Mouse (Mus musculus): Measurements from ENCODE around the gene Sesn3. TPM values are rescaled to one million over a fixed set of nuclear protein-coding genes. Genes with fewer than 3 reads are reported as not detected.

Sesn3 gene
- polyA plus RNA-seq, 1 experiment from 2014 or later = 15.5 TPM

GRCm38 (mm10) chr9:14285036-14285435 is 10.2 kb downstream of the Sesn3 start:
- Histone ChIP-seq H3K4me2 (no peak overlapping the region), H3K36me3 (no peaks in the 10 kb centered on the region), H3K9me3 (replicated peaks) (no peaks in the 10 kb centered on the region), H3K9ac (no peak overlapping the region), H3K4me3 (no peak overlapping the region), H3K27ac (ENCODE audit: poor library complexity, severe bottlenecking) (no peak overlapping the region), H3K27me3 (replicated peaks) (no peaks in the 10 kb centered on the region), H3K4me1 (replicated peaks) (peaks cover 15% of the 10 kb centered on the region)
- ATAC-seq (ENCODE audit: insufficient number of reproducible peaks, low FRiP score) = no peak
- WGBS = 27% methylated on average over 3 of the region's 3 CpGs

GRCm38 (mm10) chr9:14287234-14287633 is 12.4 kb downstream of the Sesn3 start:
- 77% methylated on average over 1 of the region's 1 CpGs for WGBS
- Histone ChIP-seq H3K36me3 (no peaks in the 10 kb centered on the region), H3K27ac (ENCODE audit: poor library complexity, severe bottlenecking) (no peak overlapping the region), H3K4me2 (no peak overlapping the region), H3K27me3 (replicated peaks) (no peaks in the 10 kb centered on the region), H3K4me1 (replicated peaks) (peaks cover 15% of the 10 kb centered on the region), H3K9ac (no peak overlapping the region), H3K4me3 (no peak overlapping the region), H3K9me3 (replicated peaks) (no peaks in the 10 kb centered on the region)
- ATAC-seq (ENCODE audit: insufficient number of reproducible peaks, low FRiP score) = no peak

- Histone ChIP-seq H3K36me3 (no peaks in the 10 kb centered on the region), H3K9me3 (replicated peaks) (no peaks in the 10 kb centered on the region), H3K27me3 (replicated peaks) (no peaks in the 10 kb centered on the region), H3K4me2 (no peak overlapping the region), H3K4me1 (replicated peaks) (peaks cover 19% of the 10 kb centered on the region), H3K4me3 (no peak overlapping the region), H3K27ac (ENCODE audit: poor library complexity, severe bottlenecking) (no peak overlapping the region), H3K9ac (no peak overlapping the region)
- ATAC-seq (ENCODE audit: insufficient number of reproducible peaks, low FRiP score) = no peak
Measured at GRCm38 (mm10) chr9:14288500-14288899, 13.6 kb downstream of the Sesn3 start.

DNA sequence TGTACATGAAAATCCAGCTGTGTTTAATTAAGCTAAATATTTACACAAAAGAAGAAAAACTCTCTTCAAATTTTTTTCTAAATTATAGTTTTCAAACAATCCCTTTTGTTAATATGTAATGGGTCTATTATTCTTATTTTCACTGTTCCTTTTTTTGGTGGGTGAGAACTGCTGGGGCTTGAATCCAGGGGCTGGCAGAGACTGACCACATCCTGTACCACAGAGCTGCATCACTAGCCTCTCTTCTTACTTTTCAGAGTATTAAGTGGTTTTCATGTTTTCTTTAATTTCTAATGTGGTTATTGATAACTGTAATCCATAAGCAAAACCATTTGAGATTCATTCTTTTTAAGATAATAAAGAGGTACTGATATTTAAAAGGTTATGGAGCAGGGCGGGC is 19.0 kb downstream of the Sesn3 start:
- Histone ChIP-seq H3K9ac (no peak overlapping the region), H3K27ac (ENCODE audit: poor library complexity, severe bottlenecking) (no peak overlapping the region), H3K36me3 (no peaks in the 10 kb centered on the region), H3K4me1 (replicated peaks) (peaks cover 25% of the 10 kb centered on the region), H3K4me2 (no peak overlapping the region), H3K4me3 (no peak overlapping the region), H3K27me3 (replicated peaks) (no peaks in the 10 kb centered on the region), H3K9me3 (replicated peaks) (no peaks in the 10 kb centered on the region)
- WGBS = 97% methylated on average over 1 of the region's 1 CpGs
- no peak for ATAC-seq (ENCODE audit: insufficient number of reproducible peaks, low FRiP score)

DNA sequence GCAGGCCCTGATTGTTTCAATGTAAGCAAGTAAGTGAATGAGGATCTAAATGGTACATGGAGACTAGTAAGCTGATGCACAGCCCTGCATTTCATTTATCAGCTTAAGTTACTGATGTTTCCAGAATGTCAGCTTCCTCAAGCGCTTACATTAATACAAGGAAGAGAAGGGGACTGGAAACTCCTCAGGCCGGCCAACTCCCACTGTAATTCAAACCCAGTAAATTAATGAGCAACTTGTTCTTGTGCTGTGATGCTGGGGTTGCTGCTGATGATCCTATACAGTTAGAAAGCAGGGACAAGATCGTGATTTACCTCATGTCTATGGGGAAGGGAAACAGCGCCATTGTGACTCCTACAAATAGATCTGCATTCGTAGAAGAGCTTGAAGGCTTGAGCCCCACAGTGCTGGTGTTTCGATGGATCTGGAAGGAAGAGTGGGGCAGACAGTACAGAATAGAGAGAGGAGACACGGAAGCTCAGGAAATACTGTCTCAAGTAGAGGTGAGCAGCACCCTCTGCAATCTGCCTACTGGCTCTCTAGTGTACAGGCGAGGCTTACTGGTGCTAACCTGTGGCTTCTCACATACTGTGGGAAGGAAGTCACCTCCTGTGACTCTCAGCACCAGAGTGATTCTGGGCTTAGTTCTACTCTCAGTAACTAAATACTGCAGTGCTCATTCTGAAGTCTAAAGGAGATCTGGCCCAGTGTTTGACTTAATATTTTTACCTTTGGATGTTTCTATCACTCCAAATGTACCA is 21.0 kb downstream of the Sesn3 start:
- H3K4me3 ChIP-seq = no peak overlapping the region
- H3K27ac ChIP-seq (ENCODE audit: poor library complexity, severe bottlenecking) = no peak overlapping the region
- no peak overlapping the region for H3K4me2 ChIP-seq
- no peak overlapping the region for H3K9ac ChIP-seq
- ATAC-seq (ENCODE audit: insufficient number of reproducible peaks, low FRiP score) = no peak
- H3K36me3 ChIP-seq = no peaks in the 10 kb centered on the region
- no peaks in the 10 kb centered on the region for H3K27me3 ChIP-seq (replicated peaks)
- H3K4me1 ChIP-seq (replicated peaks) = peaks cover 27% of the 10 kb centered on the region
- H3K9me3 ChIP-seq (replicated peaks) = no peaks in the 10 kb centered on the region
- WGBS = 84% methylated on average over 8 of the region's 8 CpGs

DNA sequence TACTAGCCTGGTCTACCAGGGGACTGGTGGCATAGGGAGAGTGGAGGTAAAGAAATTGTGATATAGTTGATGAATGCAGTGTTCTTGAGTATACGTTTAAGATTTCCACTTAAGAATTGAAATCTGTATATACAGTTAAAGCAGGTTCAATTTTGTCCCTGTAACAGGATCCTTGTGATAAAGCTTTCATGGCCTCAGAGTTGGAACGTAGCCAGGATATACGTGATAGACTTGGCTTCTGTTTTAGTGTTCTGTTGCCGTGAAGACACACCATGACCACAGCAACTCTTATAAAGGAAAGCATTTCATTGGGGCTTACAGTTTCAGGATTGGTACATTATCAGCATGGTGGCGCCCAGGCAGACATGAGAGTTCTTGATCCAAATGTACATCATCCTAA is 22.3 kb downstream of the Sesn3 start:
- no peak overlapping the region for H3K27ac ChIP-seq (ENCODE audit: poor library complexity, severe bottlenecking)
- H3K36me3 ChIP-seq = no peaks in the 10 kb centered on the region
- H3K27me3 ChIP-seq (replicated peaks) = no peaks in the 10 kb centered on the region
- no peak overlapping the region for H3K4me2 ChIP-seq
- 72% methylated on average over 5 of the region's 5 CpGs for WGBS
- no peak for ATAC-seq (ENCODE audit: insufficient number of reproducible peaks, low FRiP score)
- no peak overlapping the region for H3K9ac ChIP-seq
- peaks cover 29% of the 10 kb centered on the region for H3K4me1 ChIP-seq (replicated peaks)
- no peaks in the 10 kb centered on the region for H3K9me3 ChIP-seq (replicated peaks)
- no peak overlapping the region for H3K4me3 ChIP-seq

- ATAC-seq (ENCODE audit: insufficient number of reproducible peaks, low FRiP score) = no peak
- no peak overlapping the region for H3K4me3 ChIP-seq
Measured at GRCm38 (mm10) chr9:14299819-14300218, 25.0 kb downstream of the Sesn3 start.

DNA sequence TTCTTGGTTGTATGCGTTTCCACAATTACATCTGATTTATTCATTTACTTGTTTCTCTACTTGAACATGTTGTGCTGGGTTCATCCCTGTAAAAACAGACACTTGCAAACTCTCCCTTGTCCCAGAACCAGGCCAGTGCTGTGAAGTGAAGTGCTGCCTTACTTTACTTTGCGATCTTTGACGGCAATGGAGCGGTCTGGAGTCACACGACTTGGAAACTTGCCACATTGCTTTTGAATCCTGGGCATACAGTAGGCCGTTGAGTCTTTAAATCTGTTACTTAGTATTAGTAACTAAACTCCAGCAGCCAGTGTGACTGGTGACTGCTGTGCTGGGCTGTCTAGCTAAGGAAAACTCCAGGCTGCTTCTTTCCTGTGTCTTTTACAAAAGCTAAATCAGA is 25.9 kb downstream of the Sesn3 start:
- H3K4me3 ChIP-seq = no peak overlapping the region
- no peak overlapping the region for H3K4me2 ChIP-seq
- H3K27ac ChIP-seq (ENCODE audit: poor library complexity, severe bottlenecking) = no peak overlapping the region
- no peaks in the 10 kb centered on the region for H3K9me3 ChIP-seq (replicated peaks)
- WGBS = 59% methylated on average over 6 of the region's 6 CpGs
- H3K36me3 ChIP-seq = no peaks in the 10 kb centered on the region
- H3K4me1 ChIP-seq (replicated peaks) = peaks cover 26% of the 10 kb centered on the region
- H3K9ac ChIP-seq = no peak overlapping the region
- ATAC-seq (ENCODE audit: insufficient number of reproducible peaks, low FRiP score) = no peak
- H3K27me3 ChIP-seq (replicated peaks) = no peaks in the 10 kb centered on the region

More at GRCm38 (mm10) chr9:14299819-14300218, 25.0 kb downstream of the Sesn3 start:
- no peaks in the 10 kb centered on the region for H3K27me3 ChIP-seq (replicated peaks)
- no peaks in the 10 kb centered on the region for H3K36me3 ChIP-seq
- H3K27ac ChIP-seq (ENCODE audit: poor library complexity, severe bottlenecking) = no peak overlapping the region
- H3K9me3 ChIP-seq (replicated peaks) = no peaks in the 10 kb centered on the region
- H3K4me1 ChIP-seq (replicated peaks) = peaks cover 26% of the 10 kb centered on the region
- no peak overlapping the region for H3K9ac ChIP-seq
- H3K4me2 ChIP-seq = no peak overlapping the region

DNA sequence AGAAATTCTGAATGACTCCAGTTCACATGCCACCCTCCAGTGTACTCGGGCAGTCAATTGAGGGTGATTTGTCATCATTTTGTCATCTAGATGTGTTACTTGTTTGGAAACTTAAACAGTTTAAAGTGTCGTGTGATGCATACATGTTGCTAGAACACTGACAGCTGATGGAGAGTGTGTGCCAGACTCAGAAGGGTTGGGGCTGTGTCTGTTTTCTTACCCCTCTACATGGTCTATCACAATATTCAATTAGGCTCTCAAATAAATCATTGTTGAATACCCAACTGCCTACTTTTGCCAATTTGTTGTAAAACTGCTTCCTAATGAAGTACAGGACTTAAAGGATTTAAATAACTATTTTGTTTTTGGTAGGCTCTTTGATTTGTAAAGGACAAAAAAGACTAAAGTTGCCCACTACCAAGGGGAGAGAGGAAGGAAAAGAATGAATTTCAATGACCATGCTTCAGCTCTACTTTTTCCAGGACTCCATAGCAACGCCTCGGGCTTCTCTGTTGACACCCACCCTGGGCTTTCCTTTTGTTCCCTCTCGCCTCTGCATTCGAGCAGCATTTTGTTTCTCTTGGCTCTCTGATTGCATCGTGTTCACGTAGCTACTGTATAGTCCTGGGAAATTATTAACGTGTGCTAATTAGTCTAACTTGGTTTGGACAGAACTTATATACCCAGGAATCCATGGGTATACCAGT is 29.5 kb downstream of the Sesn3 start:
- H3K9ac ChIP-seq = no peak overlapping the region
- H3K4me3 ChIP-seq = no peak overlapping the region
- no peak overlapping the region for H3K27ac ChIP-seq (ENCODE audit: poor library complexity, severe bottlenecking)
- no peak for ATAC-seq (ENCODE audit: insufficient number of reproducible peaks, low FRiP score)
- H3K4me1 ChIP-seq (replicated peaks) = peaks cover 11% of the 10 kb centered on the region; the same call in 1 of the 2 replicates
- H3K4me2 ChIP-seq = no peak overlapping the region
- WGBS = 68% methylated on average over 9 of the region's 9 CpGs
- no peaks in the 10 kb centered on the region for H3K9me3 ChIP-seq (replicated peaks)
- peaks cover 12% of the 10 kb centered on the region for H3K36me3 ChIP-seq
- H3K27me3 ChIP-seq (replicated peaks) = no peaks in the 10 kb centered on the region

GRCm38 (mm10) chr9:14307341-14307740 is 32.5 kb downstream of the Sesn3 start:
- no peak for ATAC-seq (ENCODE audit: insufficient number of reproducible peaks, low FRiP score)
- Histone ChIP-seq H3K4me3 (no peak overlapping the region), H3K36me3 (peaks cover 30% of the 10 kb centered on the region), H3K9ac (no peak overlapping the region), H3K4me1 (replicated peaks) (0 out of 2 replicates have a peak, but pooled peaks cover 7% of the 10 kb centered on the region), H3K27me3 (replicated peaks) (no peaks in the 10 kb centered on the region), H3K27ac (ENCODE audit: poor library complexity, severe bottlenecking) (no peak overlapping the region), H3K9me3 (replicated peaks) (no peaks in the 10 kb centered on the region), H3K4me2 (no peak overlapping the region)
- 49% methylated on average over 3 of the region's 3 CpGs for WGBS

- no peak overlapping the region for H3K9ac ChIP-seq
- ATAC-seq (ENCODE audit: insufficient number of reproducible peaks, low FRiP score) = no peak
- H3K36me3 ChIP-seq = peaks cover 59% of the 10 kb centered on the region
- H3K27me3 ChIP-seq (replicated peaks) = no peaks in the 10 kb centered on the region
- H3K9me3 ChIP-seq (replicated peaks) = no peaks in the 10 kb centered on the region
- 81% methylated on average over 3 of the region's 3 CpGs for WGBS
- H3K4me2 ChIP-seq = no peak overlapping the region
- H3K4me1 ChIP-seq (replicated peaks) = 0 out of 2 replicates have a peak, but pooled peaks cover 4% of the 10 kb centered on the region
- no peak overlapping the region for H3K27ac ChIP-seq (ENCODE audit: poor library complexity, severe bottlenecking)
- H3K4me3 ChIP-seq = no peak overlapping the region
Measured at GRCm38 (mm10) chr9:14313968-14314367, 39.1 kb downstream of the Sesn3 start.
